30 mouse cellular contexts compared by ENCODE assay signal in the genomic region with DNA sequence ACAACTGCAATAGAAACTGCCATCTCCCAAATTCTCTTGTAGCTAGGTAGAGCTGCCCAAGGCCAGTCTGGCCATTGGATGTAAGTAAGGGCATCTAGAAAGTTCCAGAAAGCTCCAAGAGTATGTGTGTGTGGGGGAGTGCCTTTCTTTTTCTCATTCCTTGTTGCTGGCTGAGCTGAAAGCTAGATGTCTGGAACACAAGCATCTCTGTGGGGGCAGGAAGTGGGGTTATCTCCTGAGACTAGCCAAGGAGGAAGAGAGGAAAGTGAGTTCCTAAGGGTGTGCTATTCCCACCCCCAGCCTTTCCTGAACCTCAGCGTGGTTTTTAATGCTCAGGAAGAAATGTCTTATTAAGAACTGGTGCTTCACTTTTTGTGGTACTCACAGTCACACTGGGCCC. TPM values are rescaled to one million over a fixed set of nuclear protein-coding genes. Genes with fewer than 3 reads are reported as not detected.
DNase-seq lines count a peak whose midpoint lies in the region; ATAC-seq lines count a peak whose summit lies in the region.
"Had no signal": no experiment of that assay in that cellular context is flagged by ENCODE, and none has a peak within 500 bp of the region (broad histone marks: within the 10 kb centered on the region; RNA-seq: fewer than 3 reads in every experiment).

No protein-coding gene starts in this region.

- no peaks in the 10 kb centered on the region for H3K36me3 ChIP-seq in forebrain, embryonic 15.5 days
- no peaks in the 10 kb centered on the region for H3K36me3 ChIP-seq in forebrain, embryonic 10.5 days (replicated peaks)
- H3K36me3 ChIP-seq in heart, embryonic 11.5 days (ENCODE audit: control insufficient read depth, insufficient read depth, low read length) = no peaks in the 10 kb centered on the region
- H3K36me3 ChIP-seq: embryonic facial prominence, embryonic 10.5 days; embryonic facial prominence, embryonic 13.5 days; G1E; heart, embryonic 12.5 days; heart, embryonic 15.5 days; hindbrain, embryonic 10.5 days; hindbrain, embryonic 15.5 days; intestine, embryonic 15.5 days; kidney, embryonic 15.5 days had no signal

- H3K9me3 ChIP-seq in forebrain, embryonic 15.5 days = no peaks in the 10 kb centered on the region
- no peaks in the 10 kb centered on the region for H3K9me3 ChIP-seq in forebrain, embryonic 10.5 days
- no peaks in the 10 kb centered on the region for H3K9me3 ChIP-seq in heart, embryonic 11.5 days (replicated peaks; ENCODE audit: control insufficient read depth, low read length)
- H3K9me3 ChIP-seq: embryonic facial prominence, embryonic 10.5 days; embryonic facial prominence, embryonic 13.5 days; G1E; heart, embryonic 12.5 days; heart, embryonic 15.5 days; hindbrain, embryonic 10.5 days; hindbrain, embryonic 15.5 days; intestine, embryonic 15.5 days; kidney, embryonic 15.5 days had no signal

- H3K4me3 ChIP-seq in forebrain, embryonic 15.5 days = no peak overlapping the region
- H3K4me3 ChIP-seq in forebrain, embryonic 10.5 days = no peak overlapping the region
- no peak overlapping the region for H3K4me3 ChIP-seq in heart, embryonic 11.5 days (ENCODE audit: low read depth, low read length)
- H3K4me3 ChIP-seq: embryonic facial prominence, embryonic 10.5 days; embryonic facial prominence, embryonic 13.5 days; erythroblast, embryonic 14.5 days; heart, embryonic 12.5 days; heart, embryonic 15.5 days; hindbrain, embryonic 10.5 days; hindbrain, embryonic 15.5 days; intestine, embryonic 15.5 days; kidney, embryonic 15.5 days had no signal

- ATAC-seq in forebrain, embryonic 15.5 days (replicated peaks) = no peak
- no peak for ATAC-seq in heart, embryonic 11.5 days (replicated peaks; ENCODE audit: insufficient number of reproducible peaks, low FRiP score, low TSS enrichment)
- ATAC-seq: intestine, embryonic 15.5 days; Patski had no signal

- H3K27me3 ChIP-seq in forebrain, embryonic 15.5 days = no peaks in the 10 kb centered on the region
- peaks cover 9% of the 10 kb centered on the region; the same call in 1 of the 2 replicates for H3K27me3 ChIP-seq in forebrain, embryonic 10.5 days (ENCODE audit: poor library complexity, severe bottlenecking)
- H3K27me3 ChIP-seq in heart, embryonic 11.5 days (ENCODE audit: control insufficient read depth, insufficient read depth, low read length) = no peaks in the 10 kb centered on the region
- H3K27me3 ChIP-seq: CH12.LX; embryonic facial prominence, embryonic 13.5 days; heart, embryonic 15.5 days; hindbrain, embryonic 15.5 days; intestine, embryonic 15.5 days; Patski had no signal

- peaks cover 17% of the 10 kb centered on the region for H3K4me1 ChIP-seq in forebrain, embryonic 15.5 days
- H3K4me1 ChIP-seq in forebrain, embryonic 10.5 days = peaks cover 7% of the 10 kb centered on the region
- H3K4me1 ChIP-seq in heart, embryonic 11.5 days (ENCODE audit: control insufficient read depth, insufficient read depth, low read length) = peaks cover 4% of the 10 kb centered on the region
- H3K4me1 ChIP-seq: hindbrain, embryonic 15.5 days; intestine, embryonic 15.5 days had no signal

- DNase-seq in cerebellum, adult 9-10 months = peak; percentile 48
- no peak for DNase-seq in cerebellum, postnatal 4 days (ENCODE audit: low spot score in 2 of 2)
- DNase-seq in forebrain, embryonic 10.5 days (ENCODE audit: extremely low spot score, low spot score) = no peak
- DNase-seq in heart, adult 11 months = peak; percentile 82
- peak; percentile 19 for DNase-seq in right cerebral cortex, adult 18-20 months
- no peak for DNase-seq in right cerebral cortex, adult 2 months (ENCODE audit: low spot score in 2 of 2)
- DNase-seq: adrenal gland, postnatal 10 days; adrenal gland, postnatal 36 days; B cell, adult 2 months; embryo, embryonic 11 days; gastrocnemius, postnatal 10 days; gastrocnemius, postnatal 36 days; heart, postnatal 10 days; heart, postnatal 36 days; kidney, adult 11 months; kidney, adult 8-10 months had no signal

- peak overlapping the region; percentile 82 for H3K27ac ChIP-seq in forebrain, embryonic 15.5 days (replicated peaks)
- no peak overlapping the region for H3K27ac ChIP-seq in forebrain, embryonic 10.5 days
- no peak overlapping the region for H3K27ac ChIP-seq in heart, embryonic 11.5 days (ENCODE audit: low read depth, low read length)
- H3K27ac ChIP-seq: embryonic facial prominence, embryonic 10.5 days; embryonic facial prominence, embryonic 13.5 days; heart, embryonic 15.5 days; hindbrain, embryonic 10.5 days; intestine, embryonic 15.5 days; kidney, embryonic 15.5 days had no signal

- WGBS in forebrain, embryonic 15.5 days = 62% methylated on average over 1 of the region's 1 CpGs
- WGBS in forebrain, embryonic 10.5 days = 80% methylated on average over 1 of the region's 1 CpGs
- WGBS in heart, embryonic 11.5 days (ENCODE audit: insufficient replicate concordance) = 29% methylated on average over 1 of the region's 1 CpGs

- no peak overlapping the region for H3K4me2 ChIP-seq in forebrain, embryonic 15.5 days (replicated peaks)
- no peak overlapping the region for H3K4me2 ChIP-seq in heart, embryonic 11.5 days
- H3K4me2 ChIP-seq: embryonic facial prominence, embryonic 13.5 days; heart, embryonic 12.5 days; heart, embryonic 15.5 days; hindbrain, embryonic 15.5 days; intestine, embryonic 15.5 days; kidney, embryonic 15.5 days had no signal

- H3K9ac ChIP-seq in forebrain, embryonic 15.5 days (replicated peaks) = no peak overlapping the region
- no peak overlapping the region for H3K9ac ChIP-seq in heart, embryonic 11.5 days (ENCODE audit: low read depth, low read length)
- H3K9ac ChIP-seq: embryonic facial prominence, embryonic 13.5 days; heart, embryonic 12.5 days; heart, embryonic 15.5 days; hindbrain, embryonic 15.5 days; intestine, embryonic 15.5 days; kidney, embryonic 15.5 days had no signal

RNA-seq across cellular contexts. Expression of a gene that starts 15.6 kb away (rescaled TPM):
- polyA plus RNA-seq in forebrain, embryonic 15.5 days (2015; fragmentation: Nextera tagmentation; extraction: Ambion mirVana) = 21.1 and 22.0 TPM in 2 replicates
- polyA plus RNA-seq in forebrain, embryonic 10.5 days (2016; fragmentation: Nextera tagmentation; extraction: Ambion mirVana) = 22.7 and 24.1 TPM in 2 replicates
- polyA plus RNA-seq in heart, embryonic 11.5 days (2014; fragmentation: Nextera tagmentation; extraction: Ambion mirVana) = 59.1 and 60.6 TPM in 2 replicates

RNA-seq across cellular contexts. Expression of a gene that starts 23.9 kb away (rescaled TPM):
- 21.6 and 21.9 TPM in 2 replicates for polyA plus RNA-seq in forebrain, embryonic 15.5 days (2015; fragmentation: Nextera tagmentation; extraction: Ambion mirVana)
- 4.2 and 4.5 TPM in 2 replicates for polyA plus RNA-seq in forebrain, embryonic 10.5 days (2016; fragmentation: Nextera tagmentation; extraction: Ambion mirVana)
- 0.99 and 1.6 TPM in 2 replicates for polyA plus RNA-seq in heart, embryonic 11.5 days (2014; fragmentation: Nextera tagmentation; extraction: Ambion mirVana)
- polyA plus RNA-seq: erythroblast, embryonic 14.5 days; G1E had no signal

RNA-seq across cellular contexts. Expression of a gene that starts 44.1 kb away (rescaled TPM):
- 21.1 and 23.1 TPM in 2 replicates for polyA plus RNA-seq in forebrain, embryonic 15.5 days (2015; fragmentation: Nextera tagmentation; extraction: Ambion mirVana)
- polyA plus RNA-seq in forebrain, embryonic 10.5 days (2016; fragmentation: Nextera tagmentation; extraction: Ambion mirVana) = 21.0 and 22.1 TPM in 2 replicates
- polyA plus RNA-seq in heart, embryonic 11.5 days (2014; fragmentation: Nextera tagmentation; extraction: Ambion mirVana) = 71.9 and 73.7 TPM in 2 replicates

Comparison
In these comparisons a context has a peak if more than half of its experiments do, and no peak if none do; other contexts are left out.
1. DNase-seq: peak in cerebellum, adult 9-10 months (single experiment), heart, adult 11 months (single experiment) and right cerebral cortex, adult 18-20 months (single experiment); none in cerebellum, postnatal 4 days (0 of 2), forebrain, embryonic 10.5 days (single experiment) and right cerebral cortex, adult 2 months (0 of 2).